Mouse (Mus musculus): ENCODE data around the gene Arhgap8.

DNA sequence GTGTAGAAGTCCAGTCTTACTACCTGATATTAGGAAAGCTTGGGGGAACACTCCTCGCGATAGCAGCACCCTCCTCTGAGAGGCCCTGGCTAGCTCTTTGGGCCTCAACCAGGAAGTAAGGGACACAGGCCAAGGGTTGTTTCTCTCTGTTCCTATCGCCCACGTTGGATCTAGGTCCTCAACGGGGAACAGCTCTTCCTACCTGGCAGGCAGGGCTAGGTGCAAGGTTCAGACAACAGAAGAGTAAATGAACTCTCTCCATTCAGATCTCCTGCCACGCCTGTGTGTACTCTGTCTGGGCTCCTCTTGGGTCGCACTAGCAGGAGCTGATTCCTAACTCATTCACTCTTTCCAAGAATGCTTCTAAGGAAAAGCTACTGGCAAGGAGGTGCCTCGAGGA, 44.5 kb upstream of the Arhgap8 start:
- TF ChIP-seq CTCF (IDR thresholded peaks at IDR 0.05; ENCODE audit: borderline replicate concordance, insufficient read depth, low read depth, low read length) (no peak), POLR2A (IDR thresholded peaks at IDR 0.05; ENCODE audit: borderline replicate concordance, insufficient read depth, low read length) (no peak)

Measured in cerebellum, adult 2 months (tissue).